Mouse (Mus musculus) hindbrain, embryonic 12.5 days (tissue): Measurements from ENCODE around the gene Dnajb4. TPM values are rescaled to one million over a fixed set of nuclear protein-coding genes. Genes with fewer than 3 reads are reported as not detected.
"Not testable (repeated sequence)": the region's sequence is repeated elsewhere in the genome, so short reads cannot be mapped to it uniquely, and the experiment has no call there.

Experiments
- ATAC-seq: fragments of 200-750 bp; cut with Nextera tagmentation; 2 replicates; pipeline ENCODE4 v1.8.0; 2017; ENCODE audit warnings: moderate TSS enrichment; ENCODE audit not compliant: low FRiP score
- H3K27ac ChIP-seq: fragments of 300-500 bp; sonication (generic); 2 replicates; pipeline ENCODE4 v1.5.1; 2016; ENCODE audit warnings: mild to moderate bottlenecking
- H3K27me3 ChIP-seq: fragments of 300-500 bp; sonication (generic); 2 replicates; pipeline ENCODE4 v1.6.1; 2016; ENCODE audit warnings: mild to moderate bottlenecking
- H3K36me3 ChIP-seq: fragments of 300-500 bp; sonication (generic); 2 replicates; pipeline ENCODE4 v1.6.1; 2016; ENCODE audit warnings: mild to moderate bottlenecking
- H3K4me1 ChIP-seq: fragments of 300-500 bp; sonication (generic); 2 replicates; pipeline ENCODE4 v1.6.1; 2016
- H3K4me2 ChIP-seq: fragments of 300-500 bp; sonication (generic); replicated peaks from 2 replicates; pipeline ENCODE4 v1.6.1; 2016; ENCODE audit warnings: mild to moderate bottlenecking
- H3K4me3 ChIP-seq: fragments of 300-500 bp; sonication (generic); 2 replicates; pipeline ENCODE4 v1.5.1; 2016; ENCODE audit warnings: mild to moderate bottlenecking
- H3K9ac ChIP-seq: fragments of 300-500 bp; sonication (generic); 2 replicates; pipeline ENCODE4 v1.6.1; 2016; ENCODE audit warnings: mild to moderate bottlenecking, moderate library complexity
- H3K9me3 ChIP-seq: fragments of 300-500 bp; sonication (generic); replicated peaks from 2 replicates; pipeline ENCODE4 v1.6.1; 2016; ENCODE audit warnings: mild to moderate bottlenecking
- WGBS: fragments of 180-500 bp; shearing (Covaris S2); methylation state at CpG from one replicate; pipeline ENCODE4 v1.1.7; 2016; 5-methylcytosine and 5-hydroxymethylcytosine counted together
- polyA plus RNA-seq: library from polyadenylated mRNA; unstranded; fragments of >200 nt; fragmentation: Nextera tagmentation; extraction: Ambion mirVana; gene quantifications from 2 replicates; pipeline ENCODE4 v1.2.1, GENCODE M21; 2016

Dnajb4 gene
- polyA plus RNA-seq, 1 experiment from 2014 or later = 32.9 TPM

DNA sequence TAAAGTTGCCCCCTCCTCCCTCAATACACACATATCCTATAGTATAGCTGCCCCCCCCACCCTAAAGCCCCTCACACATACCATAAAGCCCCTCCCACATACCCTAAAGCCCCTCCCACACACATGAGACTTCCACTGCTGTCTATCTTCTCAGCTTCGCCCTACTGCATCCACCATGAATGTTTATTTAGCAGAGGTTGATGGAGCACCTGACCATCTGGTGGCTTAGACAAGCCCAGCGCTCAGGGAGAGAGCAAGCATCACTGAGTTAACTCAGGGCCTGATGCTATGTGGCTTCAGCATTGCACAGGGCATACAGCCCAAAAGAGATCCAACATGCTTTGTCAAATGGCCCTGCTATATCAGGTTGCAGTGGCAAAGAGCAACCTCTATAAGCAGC, 57.0 kb downstream of the Dnajb4 start:
- Histone ChIP-seq H3K4me3 (no peak overlapping the region), H3K27ac (no peak overlapping the region), H3K4me2 (no peak overlapping the region), H3K4me1 (peaks cover 3% of the 10 kb centered on the region; the same call in 1 of the 2 replicates), H3K9ac (no peak overlapping the region), H3K36me3 (no peaks in the 10 kb centered on the region), H3K9me3 (no peaks in the 10 kb centered on the region), H3K27me3 (0 out of 2 replicates have a peak, but pooled peaks cover 4% of the 10 kb centered on the region)
- no peak for ATAC-seq
- WGBS = 88% methylated on average over 2 of the region's 2 CpGs

DNA sequence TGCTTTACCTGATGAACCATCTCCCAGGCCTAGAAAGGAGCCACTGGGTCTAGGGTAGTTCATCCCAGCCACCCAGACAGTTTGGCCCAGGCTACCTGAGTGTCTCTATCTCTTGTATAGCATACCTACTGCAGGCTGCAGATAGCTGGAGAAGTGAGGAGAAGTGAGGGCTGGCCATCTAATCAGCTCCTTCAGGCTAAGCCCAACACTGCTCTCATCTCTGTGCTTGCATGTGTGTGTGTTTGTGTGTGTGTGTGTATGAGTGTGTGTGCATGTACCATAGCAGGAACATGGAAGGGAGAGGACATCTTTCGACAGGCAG, 57.7 kb downstream of the Dnajb4 start:
- ATAC-seq = 0 out of 2 replicates have a peak, but pooled peaks have one; percentile 26
- WGBS = 88% methylated on average over 1 of the region's 1 CpGs
- Histone ChIP-seq H3K27ac (no peak overlapping the region), H3K9ac (no peak overlapping the region), H3K4me1 (peaks cover 3% of the 10 kb centered on the region; the same call in 1 of the 2 replicates), H3K4me2 (no peak overlapping the region), H3K36me3 (no peaks in the 10 kb centered on the region), H3K4me3 (no peak overlapping the region), H3K9me3 (no peaks in the 10 kb centered on the region), H3K27me3 (0 out of 2 replicates have a peak, but pooled peaks cover 4% of the 10 kb centered on the region)

DNA sequence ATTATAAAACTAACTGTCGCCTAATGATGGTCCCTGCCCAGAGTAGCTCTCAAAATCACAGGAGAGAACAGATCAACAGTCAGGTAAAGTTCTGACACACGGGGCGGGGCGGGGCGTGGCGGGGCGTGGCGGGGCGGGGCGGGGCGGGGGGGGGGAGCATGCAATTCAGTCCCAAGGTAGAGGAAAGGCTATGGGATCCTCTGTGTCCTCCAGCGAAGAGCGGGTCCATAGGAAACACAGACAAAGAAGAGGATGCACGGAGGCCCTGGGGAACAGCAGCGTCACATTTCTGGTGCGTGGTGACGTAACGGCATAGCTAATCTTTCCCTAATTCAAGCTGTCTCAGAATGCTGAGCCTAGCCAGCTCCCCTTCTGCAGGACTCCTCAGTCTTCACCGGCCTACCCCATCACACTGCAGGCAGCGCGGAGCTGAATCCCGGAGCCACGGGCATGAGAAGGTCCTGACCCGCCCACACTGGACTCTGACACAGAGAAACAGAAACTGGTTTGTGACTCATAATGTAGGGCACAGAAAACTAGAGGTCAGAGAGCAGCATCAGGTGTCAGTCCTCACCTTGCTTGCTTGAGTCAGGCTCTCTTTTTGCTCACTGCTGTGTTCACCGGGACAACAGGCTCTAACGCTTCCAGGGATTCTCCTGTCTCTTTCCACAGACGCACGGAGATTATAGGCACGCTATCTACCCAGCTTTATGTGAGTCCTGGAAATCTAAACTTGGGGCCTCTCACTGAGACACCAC, 58.2 kb downstream of the Dnajb4 start:
- H3K9ac ChIP-seq = 0 out of 2 replicates have a peak overlapping the region, but pooled peaks have one; percentile 18
- H3K4me3 ChIP-seq = no peak overlapping the region
- H3K4me1 ChIP-seq = peaks cover 3% of the 10 kb centered on the region; the same call in 1 of the 2 replicates
- no peaks in the 10 kb centered on the region for H3K36me3 ChIP-seq
- 60% methylated on average over 29 of the region's 29 CpGs for WGBS
- no peaks in the 10 kb centered on the region for H3K9me3 ChIP-seq
- H3K27ac ChIP-seq = no peak overlapping the region
- no peak; the same call in 1 of the 2 replicates for ATAC-seq
- H3K4me2 ChIP-seq = peak overlapping the region; percentile 38
- H3K27me3 ChIP-seq = 0 out of 2 replicates have a peak, but pooled peaks cover 1% of the 10 kb centered on the region

DNA sequence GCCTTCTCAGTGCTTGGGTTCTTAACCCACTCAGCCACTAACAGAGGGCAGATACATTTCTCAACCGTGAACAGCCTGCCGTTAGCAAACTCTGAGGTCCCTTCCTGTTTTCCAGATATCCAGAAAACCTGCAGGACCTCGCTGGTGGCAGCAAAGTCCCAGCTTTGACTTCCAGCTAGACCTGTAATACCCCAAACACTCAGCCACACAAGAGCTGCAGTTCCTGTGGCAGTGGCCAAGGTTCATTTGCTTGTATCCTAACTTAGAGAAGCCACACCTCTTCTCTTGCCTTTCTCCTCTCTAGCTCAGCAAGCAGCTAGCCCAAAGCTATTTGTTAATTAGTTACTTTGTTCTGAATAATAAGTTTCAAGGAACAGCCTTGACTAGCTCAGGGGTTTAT, 60.2 kb downstream of the Dnajb4 start:
- no peak overlapping the region for H3K4me3 ChIP-seq

DNA sequence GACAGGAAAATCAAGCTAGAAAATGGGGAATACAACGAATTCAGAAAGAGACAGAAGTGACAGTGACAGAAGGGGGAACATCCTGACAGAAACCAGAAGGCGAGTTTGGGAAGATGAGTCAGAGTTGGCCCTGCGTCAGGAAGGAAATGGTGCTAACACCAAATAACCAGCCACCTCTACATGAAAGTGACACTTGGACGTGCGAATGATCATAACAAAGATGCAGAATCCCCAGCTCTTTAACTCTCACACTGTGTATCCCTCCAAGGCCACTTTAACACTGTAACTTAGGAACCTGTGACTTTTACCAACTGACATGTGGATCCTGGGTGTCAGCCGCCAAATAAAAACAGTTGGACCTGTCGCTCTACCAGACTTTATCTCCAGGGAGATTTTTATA, 60.7 kb downstream of the Dnajb4 start:
- H3K4me1 ChIP-seq = no peaks in the 10 kb centered on the region
- no peaks in the 10 kb centered on the region for H3K36me3 ChIP-seq
- no peaks in the 10 kb centered on the region for H3K27me3 ChIP-seq
- H3K9ac ChIP-seq = no peak overlapping the region
- WGBS = 81% methylated on average over 7 of the region's 7 CpGs
- no peak overlapping the region for H3K27ac ChIP-seq
- H3K4me2 ChIP-seq = no peak overlapping the region
- H3K4me3 ChIP-seq = no peak overlapping the region
- ATAC-seq = no peak
- H3K9me3 ChIP-seq = no peaks in the 10 kb centered on the region

More for the DNA sequence above, 60.2 kb downstream of the Dnajb4 start:
- Histone ChIP-seq H3K36me3 (no peaks in the 10 kb centered on the region), H3K9me3 (no peaks in the 10 kb centered on the region), H3K9ac (no peak overlapping the region), H3K4me1 (no peaks in the 10 kb centered on the region), H3K27me3 (no peaks in the 10 kb centered on the region), H3K4me2 (no peak overlapping the region), H3K27ac (no peak overlapping the region)
- no peak for ATAC-seq
- WGBS = 67% methylated on average over 3 of the region's 3 CpGs

DNA sequence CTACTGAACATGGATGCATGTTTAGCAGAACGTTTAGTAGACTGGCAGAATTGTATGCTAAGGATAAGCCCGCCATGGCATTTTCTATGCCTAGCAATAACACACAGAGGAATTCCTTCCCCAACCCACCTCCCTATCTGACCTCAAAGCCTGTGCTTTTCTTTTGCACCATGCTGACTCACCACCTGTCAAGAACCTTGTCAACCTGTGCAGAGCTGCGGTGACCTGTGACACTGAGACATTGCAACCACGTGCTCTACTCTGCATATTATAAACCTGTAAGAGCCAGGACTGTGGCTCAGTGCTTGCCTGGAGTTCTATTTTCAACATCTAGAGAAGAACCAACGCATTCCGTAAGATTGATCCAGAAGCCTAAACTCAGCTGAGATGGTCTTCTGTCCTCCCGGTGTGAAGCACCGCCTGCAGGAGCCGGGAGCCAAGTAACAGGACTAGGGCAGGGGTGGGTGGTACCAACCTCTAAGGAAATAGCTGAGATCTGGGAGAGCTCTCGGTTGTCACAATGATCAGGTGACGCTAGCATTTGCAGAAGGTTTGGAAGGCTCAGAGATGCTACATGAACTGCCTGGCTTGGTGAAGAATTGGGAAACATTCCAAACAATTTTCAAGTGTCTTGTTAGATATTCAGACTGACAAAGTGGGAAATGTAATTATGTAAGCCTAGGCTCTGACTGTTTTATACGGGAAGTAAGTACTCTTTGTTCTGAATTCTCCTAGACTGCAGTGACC, 62.8 kb downstream of the Dnajb4 start:
- Histone ChIP-seq H3K4me3 (no peak overlapping the region), H3K9me3 (no peaks in the 10 kb centered on the region), H3K27ac (no peak overlapping the region), H3K4me2 (no peak overlapping the region), H3K9ac (no peak overlapping the region), H3K4me1 (no peaks in the 10 kb centered on the region), H3K27me3 (no peaks in the 10 kb centered on the region), H3K36me3 (no peaks in the 10 kb centered on the region)
- ATAC-seq = no peak
- WGBS = 71% methylated on average over 12 of the region's 12 CpGs

DNA sequence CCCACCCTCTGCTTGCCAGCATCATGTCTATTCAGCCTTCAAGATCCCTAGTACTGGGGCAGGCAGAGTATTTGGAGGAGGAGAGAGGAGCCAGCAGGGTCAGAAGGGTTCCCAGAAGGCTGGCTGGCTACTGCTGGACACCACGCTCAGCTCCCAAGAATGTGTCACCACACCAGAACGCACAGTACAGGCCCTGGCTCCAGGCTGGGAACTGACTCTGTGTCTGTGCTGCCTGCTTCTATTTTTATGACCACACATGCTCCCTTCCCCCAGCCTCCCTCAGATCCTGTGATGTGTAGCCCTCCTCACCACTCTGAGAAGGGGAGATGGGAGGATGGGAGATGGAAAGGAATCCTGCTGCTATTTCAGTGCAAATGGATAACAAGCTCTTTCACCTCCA, 64.9 kb downstream of the Dnajb4 start:
- WGBS = 67% methylated on average over 2 of the region's 2 CpGs

DNA sequence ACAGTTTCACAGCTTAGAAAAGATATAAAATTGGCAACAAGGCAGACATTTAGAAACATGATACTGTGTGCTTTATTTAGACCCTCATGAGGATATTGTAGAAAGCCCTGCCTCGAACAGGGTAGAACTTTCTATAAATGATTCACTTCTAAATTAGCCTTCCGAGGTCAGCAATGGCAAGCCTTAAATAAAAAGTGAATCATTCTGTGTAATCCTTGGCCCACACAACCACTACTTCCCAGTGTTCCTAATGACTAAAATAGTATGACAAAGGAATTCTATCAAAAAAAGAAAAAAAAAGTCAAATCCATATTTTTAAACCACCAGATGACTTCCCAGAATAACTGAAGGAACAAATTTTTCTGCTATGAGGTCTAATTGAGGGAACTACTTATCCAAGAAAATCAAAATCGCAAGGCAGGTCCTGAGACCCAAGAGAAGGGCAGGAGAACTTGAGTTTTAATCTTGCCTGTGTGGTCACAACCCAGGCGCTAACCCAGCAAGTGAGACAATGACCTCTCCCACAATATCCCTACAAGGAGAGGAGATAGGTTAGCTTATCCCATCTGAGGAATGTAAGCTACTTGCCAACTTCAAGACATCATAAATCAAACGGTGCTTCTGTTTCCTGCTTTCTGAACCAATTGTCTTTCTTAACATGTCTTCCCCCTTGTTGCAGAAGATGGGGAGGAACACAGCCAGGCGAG, 67.0 kb downstream of the Dnajb4 start:
- Histone ChIP-seq H3K4me1 (no peaks in the 10 kb centered on the region), H3K36me3 (no peaks in the 10 kb centered on the region), H3K4me3 (no peak overlapping the region), H3K27me3 (no peaks in the 10 kb centered on the region), H3K27ac (no peak overlapping the region), H3K9me3 (no peaks in the 10 kb centered on the region), H3K4me2 (no peak overlapping the region), H3K9ac (no peak overlapping the region)
- no peak for ATAC-seq
- WGBS = 85% methylated on average over 6 of the region's 6 CpGs

More for the DNA sequence above, 64.9 kb downstream of the Dnajb4 start:
- no peaks in the 10 kb centered on the region for H3K36me3 ChIP-seq
- no peaks in the 10 kb centered on the region for H3K27me3 ChIP-seq
- no peaks in the 10 kb centered on the region for H3K9me3 ChIP-seq
- H3K4me1 ChIP-seq = no peaks in the 10 kb centered on the region
- no peak for ATAC-seq
- no peak overlapping the region for H3K4me3 ChIP-seq
- H3K4me2 ChIP-seq = no peak overlapping the region
- H3K9ac ChIP-seq = no peak overlapping the region
- no peak overlapping the region for H3K27ac ChIP-seq

DNA sequence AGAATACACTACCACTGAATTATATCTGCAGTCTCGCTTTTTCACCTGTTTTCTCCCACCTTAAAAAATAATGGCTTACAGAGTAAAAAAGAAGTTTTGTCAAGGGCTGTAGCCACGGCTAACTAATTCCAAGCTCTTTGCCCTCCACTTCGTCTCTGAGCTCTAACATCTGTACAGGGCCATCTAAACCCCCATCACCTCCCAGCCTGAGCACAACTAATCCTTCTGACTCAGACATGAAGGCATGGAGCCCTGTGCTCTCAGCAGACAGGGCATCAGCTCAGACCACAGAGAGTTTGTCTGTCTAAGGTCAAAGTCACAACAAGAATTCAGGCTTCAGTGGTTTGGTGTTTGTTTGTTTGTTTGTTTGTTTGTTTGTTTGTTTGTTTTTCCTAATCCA, 68.0 kb downstream of the Dnajb4 start:
- H3K4me1 ChIP-seq = no peaks in the 10 kb centered on the region
- 84% methylated on average over 3 of the region's 3 CpGs for WGBS

DNA sequence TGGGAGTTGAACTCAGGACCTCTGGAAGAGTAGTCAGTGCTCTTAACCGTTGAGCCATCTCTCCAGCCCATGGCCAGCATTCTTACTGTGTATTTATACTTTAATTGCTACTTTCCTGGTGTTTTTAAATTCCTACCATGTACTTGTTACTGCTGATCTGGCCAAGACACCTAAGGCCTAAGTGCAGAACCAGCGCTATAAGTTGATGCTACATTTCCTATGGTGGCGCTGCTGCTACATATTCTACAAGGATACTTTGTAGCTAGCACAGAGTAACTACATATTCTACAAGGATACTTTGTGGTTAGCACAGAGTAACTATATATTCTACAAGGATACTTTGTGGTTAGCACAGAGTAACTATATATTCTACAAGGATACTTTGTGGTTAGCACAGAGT, 70.8 kb downstream of the Dnajb4 start:
- H3K9me3 ChIP-seq, H3K36me3 ChIP-seq, H3K27me3 ChIP-seq, ATAC-seq, H3K4me1 ChIP-seq, H3K27ac ChIP-seq, H3K9ac ChIP-seq, H3K4me3 ChIP-seq, H3K4me2 ChIP-seq: not testable (repeated sequence)
- 90% methylated on average over 3 of the region's 3 CpGs for WGBS

More for the DNA sequence above, 68.0 kb downstream of the Dnajb4 start:
- no peaks in the 10 kb centered on the region for H3K9me3 ChIP-seq
- H3K9ac ChIP-seq = no peak overlapping the region
- no peaks in the 10 kb centered on the region for H3K27me3 ChIP-seq
- H3K4me3 ChIP-seq = no peak overlapping the region
- no peaks in the 10 kb centered on the region for H3K36me3 ChIP-seq
- ATAC-seq = no peak
- H3K27ac ChIP-seq = no peak overlapping the region
- H3K4me2 ChIP-seq = no peak overlapping the region

DNA sequence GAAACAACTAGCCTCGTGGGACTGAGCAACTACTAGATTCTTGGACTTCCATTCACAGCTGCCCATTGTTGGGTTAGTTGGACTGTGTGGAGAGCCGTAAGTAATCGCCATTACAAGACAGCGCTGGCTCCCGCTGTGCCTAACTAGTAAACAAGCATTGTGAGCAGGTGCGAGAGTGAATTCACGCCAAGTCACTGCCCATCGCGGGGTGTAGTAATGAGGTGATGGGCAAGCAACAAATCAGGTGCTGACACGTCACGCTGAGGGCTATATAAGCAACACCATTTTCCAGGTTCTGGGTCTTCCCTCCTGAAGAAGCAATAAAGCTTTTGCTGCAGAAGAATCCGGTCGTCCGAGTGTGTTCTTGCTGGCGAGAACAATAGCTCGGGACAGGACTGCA, 74.0 kb downstream of the Dnajb4 start:
- not testable (repeated sequence) for ATAC-seq, H3K4me3 ChIP-seq, H3K4me2 ChIP-seq, H3K4me1 ChIP-seq, H3K27me3 ChIP-seq, H3K36me3 ChIP-seq, H3K9ac ChIP-seq, H3K9me3 ChIP-seq, H3K27ac ChIP-seq
- WGBS = 91% methylated on average over 16 of the region's 16 CpGs

DNA sequence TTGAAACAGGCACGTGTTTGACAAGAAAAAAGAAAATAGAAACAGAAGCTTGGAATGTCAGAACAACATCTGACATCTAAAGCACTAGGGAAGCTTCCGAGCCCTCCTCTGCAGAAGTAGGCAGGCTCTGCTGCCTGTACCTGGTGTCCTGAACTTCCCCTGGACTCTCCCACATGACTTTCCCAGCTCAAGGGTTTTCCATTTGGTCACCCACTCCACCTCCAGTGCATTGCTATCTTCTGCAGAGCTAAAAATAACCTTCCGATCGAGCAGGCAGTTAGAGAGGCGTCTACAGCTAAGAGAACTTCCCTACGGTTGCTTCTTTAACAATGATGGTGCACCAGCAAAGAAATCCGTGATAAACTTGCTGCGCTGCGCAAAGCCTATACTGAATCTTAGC, 76.5 kb downstream of the Dnajb4 start:
- Histone ChIP-seq H3K4me1 (no peaks in the 10 kb centered on the region), H3K27ac (no peak overlapping the region), H3K36me3 (no peaks in the 10 kb centered on the region), H3K27me3 (no peaks in the 10 kb centered on the region), H3K9ac (no peak overlapping the region), H3K9me3 (no peaks in the 10 kb centered on the region), H3K4me2 (no peak overlapping the region), H3K4me3 (no peak overlapping the region)
- WGBS = 85% methylated on average over 9 of the region's 9 CpGs
- no peak for ATAC-seq
